Mouse (Mus musculus): ENCODE results near the gene Pon1.

- TF ChIP-seq EP300 (IDR thresholded peaks at IDR 0.05) (no peak), CTCF (IDR thresholded peaks at IDR 0.05) (no peak)
Measured at GRCm38 (mm10) chr6:5230261-5230660, 36.5 kb upstream of the Pon1 start.

All from lung, postnatal 0 days (tissue).